Mouse (Mus musculus): ENCODE measurements around the gene R3hcc1l. TPM values are rescaled to one million over a fixed set of nuclear protein-coding genes. Genes with fewer than 3 reads are reported as not detected.

The R3hcc1l gene
- 10 to 100 TPM; 40.2 to 44.9 TPM for polyA plus RNA-seq (2017; shearing (Covaris generic))

DNA sequence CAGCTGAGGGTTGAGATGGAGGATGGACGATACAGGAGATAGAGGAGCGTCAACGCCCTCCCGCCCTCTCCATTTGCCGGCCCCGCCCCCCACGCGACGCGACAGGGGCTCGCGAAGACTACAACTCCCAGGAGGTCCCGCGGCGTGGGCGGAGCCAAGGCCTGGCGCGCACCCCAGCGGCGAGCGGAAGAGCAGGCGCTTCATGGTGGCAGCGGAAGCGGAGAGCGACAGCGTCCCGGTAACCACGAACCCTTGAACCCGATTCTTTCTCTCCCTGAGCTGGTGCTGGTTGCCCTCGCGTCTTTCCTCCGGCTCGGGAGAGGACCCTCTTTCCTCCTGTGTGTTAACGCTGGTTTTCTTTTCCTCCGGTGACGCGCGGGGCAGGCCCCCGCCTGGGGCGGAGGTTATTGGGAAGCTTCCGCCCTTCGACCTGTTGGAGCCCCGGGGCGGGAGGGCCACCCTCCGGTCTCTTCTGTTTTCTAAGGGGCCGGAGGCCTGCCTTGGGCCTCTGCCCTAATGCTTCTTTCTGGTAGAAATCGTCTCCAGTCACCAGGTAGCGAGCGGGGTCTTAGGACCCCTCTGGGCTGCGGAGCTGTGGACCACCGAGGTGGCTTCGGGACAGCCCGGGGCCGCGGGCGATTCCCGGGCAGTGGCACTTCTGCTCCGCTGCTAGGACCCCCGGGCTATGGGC lies at the start of gene R3hcc1l:
Gene R3hcc1l, plus strand, starts transcription at position 140 of the 691 bp plus-strand sequence.

GRCm38 (mm10) chr19:42612654-42613053 lies 94.1 kb downstream of the R3hcc1l start, which contains the start of gene Loxl4:
Loxl4 (minus strand) TSS chr19:42612813.

Other genes with a start within 250 kb of the R3hcc1l start
- under 1 TPM in 1 of 2 experiments, not detected in 1; 0.17 TPM for gene Crtac1, start 87.0 kb upstream of the R3hcc1l start, polyA plus RNA-seq (2017; shearing (Covaris generic))
- under 1 TPM; 0.34 to 0.47 TPM for gene Loxl4, start 94.1 kb downstream of the R3hcc1l start, polyA plus RNA-seq (2017; shearing (Covaris generic))
- gene Pyroxd2, start 234.0 kb downstream of the R3hcc1l start, polyA plus RNA-seq (2017; shearing (Covaris generic)): 1 to 10 TPM in 1 of 2 experiments, under 1 TPM in 1; 0.51 to 1.1 TPM